Mouse (Mus musculus): ENCODE data around the gene Spata2l.
"Not testable (repeated sequence)": the region's sequence is repeated elsewhere in the genome, so short reads cannot be mapped to it uniquely, and the experiment has no call there.

The Spata2l gene

DNA sequence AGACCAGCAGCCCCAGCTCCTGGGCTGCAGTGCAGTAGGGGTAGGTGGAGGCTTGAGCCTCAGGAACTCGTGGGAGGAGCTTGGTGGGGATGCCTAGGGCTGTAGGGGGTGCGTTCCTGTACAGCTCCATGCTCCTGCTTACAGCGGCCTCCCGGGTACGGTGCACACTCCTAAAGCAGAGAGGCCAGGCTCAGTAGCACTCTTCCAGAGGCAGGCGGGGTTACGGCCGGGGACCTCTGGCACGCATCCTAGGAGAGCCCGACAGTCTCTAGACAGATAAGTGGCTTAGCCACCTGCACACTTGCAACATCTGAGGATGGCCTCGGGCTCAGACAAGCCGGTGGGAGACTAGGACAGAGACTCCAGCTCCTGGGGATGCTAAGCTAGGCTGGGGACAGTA lies 9.5 kb upstream of the Spata2l start:
- DNase-seq (ENCODE audit: low spot score), result no peak

DNA sequence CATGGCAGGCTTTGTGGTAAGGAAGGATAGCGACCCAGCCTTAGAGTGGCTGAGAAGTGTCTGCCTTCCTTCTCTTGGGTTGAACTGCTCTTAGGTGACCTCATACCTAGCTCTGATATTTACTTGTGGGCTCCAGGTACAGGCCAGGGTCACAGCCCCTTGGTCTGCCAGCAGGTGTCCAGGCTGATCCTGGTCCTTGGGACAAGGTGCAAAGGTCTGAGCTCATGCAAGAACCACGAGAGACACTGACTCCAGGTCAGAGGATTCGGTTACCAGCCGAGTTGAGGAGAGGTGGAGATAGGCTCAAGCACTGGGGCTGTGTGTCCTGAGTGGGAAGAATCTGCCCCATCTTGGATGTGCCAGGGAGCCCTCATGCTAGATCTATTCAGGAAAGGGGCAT lies 8.3 kb upstream of the Spata2l start:
- no peak for DNase-seq (ENCODE audit: low spot score)

DNA sequence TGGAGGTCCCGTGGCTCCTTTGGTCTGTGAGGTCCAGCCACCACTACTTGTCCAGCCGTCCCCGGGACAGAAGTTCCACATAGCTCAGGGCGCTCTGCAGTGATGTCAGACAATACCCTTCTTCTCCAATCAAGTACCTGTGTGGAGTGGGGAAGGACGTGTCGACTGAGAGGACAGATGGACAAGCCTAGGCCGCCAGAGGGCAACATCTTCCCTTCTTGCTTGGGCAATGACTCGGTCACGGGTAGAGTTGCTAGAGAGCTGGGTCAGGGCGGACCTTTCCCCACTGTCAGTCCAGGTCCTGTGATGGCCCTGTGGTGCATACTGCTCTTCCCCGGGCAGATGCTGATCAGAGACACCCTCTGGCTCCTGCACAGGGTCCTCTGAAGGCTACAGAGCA lies 7.0 kb upstream of the Spata2l start:
- no peak for DNase-seq (ENCODE audit: low spot score)

DNA sequence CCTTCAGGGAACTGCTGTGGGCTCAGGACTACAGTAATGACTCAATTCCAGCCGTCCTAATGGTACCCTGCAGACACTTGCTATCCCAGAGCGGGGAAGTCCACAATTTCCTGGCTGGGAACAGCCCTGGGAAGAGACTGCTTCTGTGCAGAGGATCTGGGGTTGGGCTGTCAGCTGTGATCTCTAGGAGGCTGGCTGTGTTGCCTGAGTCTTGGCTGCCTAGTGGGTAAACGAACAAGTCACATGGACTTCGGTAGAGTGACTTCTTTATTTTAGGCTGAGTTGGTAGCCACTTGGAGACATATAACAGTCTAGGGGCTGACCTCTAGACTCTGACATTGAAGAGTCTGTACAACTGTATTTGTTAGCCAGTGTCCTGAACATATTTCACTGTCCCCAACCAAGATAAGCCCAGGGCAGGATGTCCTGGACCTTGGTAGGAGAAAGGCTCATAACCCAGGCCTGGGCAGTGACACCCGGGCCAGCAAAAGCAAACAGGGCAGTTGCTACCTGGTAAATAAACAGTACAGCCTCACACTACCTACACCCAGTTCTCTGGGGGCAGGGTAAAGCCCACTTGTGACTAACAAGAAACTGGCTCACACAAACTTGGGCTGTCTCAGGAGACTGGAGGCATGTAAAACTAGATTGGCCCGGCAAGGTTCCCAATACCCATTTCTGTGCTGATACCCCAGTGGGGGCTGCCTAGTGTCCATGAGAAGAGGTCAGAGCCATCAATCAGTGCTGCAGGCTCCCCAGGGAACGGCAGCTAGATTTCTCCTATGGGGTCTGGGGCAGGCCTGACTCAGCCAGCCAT lies 6.3 kb upstream of the Spata2l start:
- DNase-seq (ENCODE audit: low spot score), result no peak

DNA sequence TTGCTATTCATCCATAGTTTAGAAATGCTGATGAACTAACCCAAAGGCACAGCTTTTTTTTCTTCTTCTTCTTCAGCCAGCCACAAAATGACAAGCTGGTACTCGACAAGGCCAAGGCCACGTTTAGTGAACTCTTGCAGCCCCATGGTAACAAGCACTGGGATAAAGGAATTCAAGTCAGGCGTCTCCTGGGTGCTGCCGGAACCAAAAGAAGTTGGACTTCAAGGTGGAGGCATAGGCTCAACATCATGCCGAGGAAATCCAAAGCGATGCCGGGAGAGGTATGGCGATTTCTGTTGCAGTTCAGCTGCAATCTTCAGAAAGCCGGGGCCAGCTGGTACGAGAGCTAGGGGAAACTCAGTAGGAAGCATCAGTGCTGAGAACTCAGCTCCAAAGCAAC lies 3.4 kb upstream of the Spata2l start:
- no peak for DNase-seq (ENCODE audit: low spot score)

DNA sequence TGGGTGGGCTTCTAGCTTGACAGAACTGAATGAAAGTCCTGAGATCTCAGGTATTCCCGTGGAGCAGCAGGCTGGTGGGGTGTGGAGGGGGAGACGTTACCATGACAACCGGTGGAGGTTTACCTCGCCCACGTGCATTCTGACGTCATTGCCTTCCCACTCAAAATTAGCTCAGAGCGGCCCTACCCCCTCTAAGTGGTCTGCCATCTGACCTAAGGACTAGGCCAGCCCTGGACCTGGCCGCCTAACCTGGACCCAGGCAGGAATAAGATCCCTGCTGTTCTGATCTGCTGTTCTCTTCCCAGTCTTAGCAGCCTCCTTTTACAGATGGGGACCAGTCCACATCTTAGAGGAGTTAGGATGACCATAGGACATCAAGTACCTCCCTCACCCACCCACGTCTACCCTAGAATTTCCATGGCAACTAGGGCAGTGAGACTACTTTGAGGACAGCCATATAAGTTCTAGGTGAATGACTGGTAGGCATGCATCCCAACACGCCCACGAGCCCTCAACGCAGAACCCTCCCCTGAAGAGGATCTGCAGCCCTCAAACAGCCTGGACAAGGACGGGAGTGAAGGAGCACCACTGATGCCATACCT lies 1.0 kb downstream of the Spata2l start:
- DNase-seq (ENCODE audit: low spot score), result no peak

DNA sequence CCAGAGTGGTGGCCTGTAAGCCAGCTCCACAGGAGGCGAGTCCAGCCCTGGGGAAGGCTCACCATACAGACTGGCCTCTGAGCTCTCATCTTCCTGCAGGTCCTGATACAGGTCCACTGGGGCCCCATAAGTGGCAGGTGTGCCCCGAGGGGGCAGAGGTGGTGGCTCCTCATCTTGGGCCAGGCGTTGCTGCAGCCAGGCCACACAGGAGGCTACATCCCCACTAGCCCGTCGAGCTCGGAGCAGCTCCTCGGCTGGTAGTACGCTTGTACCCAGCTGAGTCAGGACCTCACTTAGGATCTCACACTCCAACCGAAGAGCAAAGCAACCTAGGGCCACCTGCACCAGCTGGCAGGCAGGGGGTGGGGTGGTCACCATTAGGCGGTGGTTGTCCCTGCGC lies 2.3 kb downstream of the Spata2l start:
- DNase-seq (ENCODE audit: low spot score), result no peak

DNA sequence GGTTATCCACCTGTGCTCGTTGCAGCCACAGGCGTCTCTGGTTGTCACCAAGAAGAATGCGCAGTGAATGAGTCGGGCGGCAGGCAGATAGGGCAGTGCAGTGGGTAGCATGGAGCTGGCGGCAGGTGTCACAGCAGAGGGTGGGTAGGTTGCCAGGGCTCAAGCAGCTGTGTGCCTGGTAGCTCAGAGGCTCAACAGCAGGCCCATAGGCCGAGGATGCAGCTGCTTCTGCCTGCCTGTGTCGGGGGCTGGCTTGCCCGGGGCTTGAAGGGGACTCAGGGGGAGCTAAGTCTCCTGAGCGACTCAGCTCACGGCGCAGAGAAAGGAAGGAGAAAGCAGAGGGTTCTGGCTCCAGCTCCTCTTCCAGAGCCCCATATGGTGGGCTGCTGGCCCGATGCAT lies 2.7 kb downstream of the Spata2l start:
- DNase-seq (ENCODE audit: low spot score), result no peak

DNA sequence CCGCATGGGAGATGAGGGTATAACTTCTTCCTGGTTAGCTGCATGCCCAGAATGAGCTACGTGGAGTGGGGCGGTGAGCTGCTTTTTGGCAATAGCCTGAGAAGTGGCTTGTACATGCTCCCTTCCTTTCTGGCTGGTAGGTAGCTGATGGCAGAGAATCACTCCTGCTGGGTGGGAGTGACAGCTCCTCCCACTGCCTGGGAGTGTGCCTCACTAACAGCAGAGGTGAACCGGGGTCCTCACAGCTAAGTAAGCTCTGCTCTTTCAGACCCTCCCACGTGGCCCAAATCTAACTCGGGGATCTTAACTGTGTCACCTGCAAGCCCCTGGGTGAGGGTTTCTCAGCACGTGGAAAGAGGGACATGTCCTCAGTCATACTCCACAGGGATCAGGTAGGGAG lies 3.5 kb downstream of the Spata2l start:
- no peak for DNase-seq (ENCODE audit: low spot score)

DNA sequence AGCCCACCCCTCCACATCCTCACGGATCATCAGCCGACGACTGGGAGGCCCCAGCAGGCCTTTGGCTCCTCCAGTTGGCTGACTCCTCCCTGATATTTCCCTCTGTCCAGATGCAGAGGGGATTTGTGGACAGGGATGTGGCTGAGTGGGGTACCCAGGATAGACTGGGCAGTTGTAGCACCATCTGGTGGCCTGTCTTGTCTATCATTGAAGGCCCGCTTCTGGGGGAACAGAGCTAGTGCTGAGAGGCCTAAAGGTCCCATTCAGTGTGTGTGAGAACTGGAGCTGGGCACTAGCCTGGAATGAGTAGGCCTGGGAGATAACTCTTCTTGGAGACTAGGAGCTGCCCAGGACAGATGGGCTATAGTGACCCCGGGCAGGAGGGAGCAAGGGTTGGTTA lies 4.3 kb downstream of the Spata2l start:
- no peak for DNase-seq (ENCODE audit: low spot score)

DNA sequence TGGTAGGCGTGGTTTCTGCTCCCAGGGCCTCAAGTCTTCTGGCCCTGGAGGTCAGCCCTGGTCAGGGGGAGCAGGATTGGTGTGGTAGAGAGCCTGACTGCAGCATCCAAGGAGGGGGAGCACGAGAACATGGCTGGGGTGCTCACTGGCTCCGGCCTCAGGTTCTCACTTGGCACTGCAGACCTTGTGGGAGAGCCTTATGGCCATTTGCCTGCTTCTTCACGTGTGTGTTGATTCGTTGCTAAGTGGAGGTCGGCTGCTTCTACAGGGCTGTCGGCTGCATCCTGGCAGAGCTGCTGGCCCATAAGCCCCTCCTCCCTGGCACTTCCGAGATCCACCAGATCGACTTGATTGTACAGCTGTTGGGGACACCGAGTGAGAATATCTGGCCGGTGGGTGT lies 5.7 kb downstream of the Spata2l start:
- not testable (repeated sequence) for DNase-seq (ENCODE audit: low spot score)

DNA sequence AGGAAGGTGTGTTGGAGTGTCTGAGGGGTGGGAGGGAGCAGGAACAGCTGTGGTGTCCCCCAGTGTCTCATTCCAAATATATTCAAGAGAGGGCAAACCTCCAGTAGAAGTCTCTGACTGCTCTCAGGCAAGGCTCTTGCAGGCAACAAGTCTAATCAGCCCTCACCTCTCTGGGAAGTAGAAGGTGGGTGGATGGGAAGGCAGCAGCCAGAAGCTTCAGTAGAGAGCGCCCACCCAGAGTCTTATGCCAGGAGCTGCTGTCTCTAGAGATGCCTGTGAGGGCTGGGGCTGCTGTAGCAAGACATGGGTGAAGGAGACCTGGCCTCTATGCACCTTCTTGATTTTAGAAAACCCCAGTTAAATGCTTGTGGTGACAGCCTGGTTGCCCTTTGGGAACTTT lies 7.6 kb downstream of the Spata2l start:
- DNase-seq (ENCODE audit: low spot score), result no peak

DNA sequence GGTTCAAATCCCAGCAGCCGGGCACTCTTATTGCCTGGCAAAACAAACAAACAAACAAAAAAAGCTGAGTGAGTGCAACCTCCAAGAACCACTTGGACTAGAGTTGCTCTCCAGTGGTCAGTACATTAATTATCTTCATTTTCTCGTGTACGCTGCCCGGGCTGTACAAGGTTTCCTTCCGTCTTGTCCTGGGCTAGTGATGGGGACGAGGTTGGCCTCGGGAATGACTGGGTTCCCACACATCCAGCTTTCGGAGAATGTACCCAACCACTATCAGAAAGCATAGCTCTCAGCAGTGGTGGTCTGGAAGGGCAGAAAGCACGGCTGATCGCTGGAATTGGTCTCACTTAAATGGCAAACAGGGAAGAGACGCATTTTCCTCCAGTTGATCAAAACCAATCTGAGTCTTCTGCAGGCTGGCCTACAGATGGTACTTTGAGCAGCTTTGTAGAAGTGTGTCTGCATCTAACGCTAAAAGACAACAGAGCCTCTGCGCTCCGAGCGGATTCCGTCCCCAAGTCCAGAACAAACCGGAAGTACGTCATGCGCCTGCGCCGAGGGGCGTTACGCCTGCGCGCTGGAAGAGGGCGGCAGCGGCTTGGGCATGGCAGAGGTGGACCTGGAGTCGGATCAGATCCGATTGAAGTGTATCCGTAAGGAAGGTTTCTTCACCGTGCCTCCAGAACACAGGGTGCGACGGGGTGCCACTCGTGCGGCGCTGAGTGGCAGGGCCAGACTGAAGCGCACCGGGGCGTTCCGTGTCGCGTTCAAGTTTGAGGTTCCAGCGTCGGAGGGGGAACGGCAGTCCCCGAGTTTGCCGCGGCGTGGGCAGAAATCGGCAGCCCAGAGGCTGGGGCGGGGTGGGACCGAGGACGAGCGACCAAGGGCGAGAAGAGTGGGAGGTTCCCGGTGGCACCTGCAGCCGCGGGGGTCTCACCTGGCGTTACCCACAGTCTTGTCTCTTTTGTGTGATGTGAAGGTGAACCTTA lies 11.5 kb downstream of the Spata2l start, which contains the start of gene Cdk10:
TSS of gene Cdk10 (plus strand) at position 565 of the 989 bp plus-strand sequence.
- peak; percentile 92 for DNase-seq (ENCODE audit: low spot score)

DNA sequence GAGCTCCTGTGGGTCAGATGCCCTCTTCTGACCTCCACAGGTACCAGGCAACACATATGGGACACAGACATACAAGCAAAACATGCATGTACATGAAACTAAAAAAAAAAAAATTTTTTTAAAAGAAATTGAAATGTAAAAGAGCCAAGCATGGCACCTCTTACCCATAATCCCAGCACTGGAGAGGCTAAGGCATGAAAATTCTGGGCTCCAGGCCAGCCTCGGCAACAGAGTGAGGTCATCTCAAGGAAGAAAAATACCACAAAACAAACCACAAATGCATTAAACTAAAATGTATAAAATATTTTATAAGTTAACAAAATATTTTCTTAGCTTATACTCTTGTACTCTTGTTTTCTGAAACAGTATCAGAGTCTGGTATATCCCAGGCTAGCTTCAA lies 15.1 kb downstream of the Spata2l start:
- no peak for DNase-seq (ENCODE audit: low spot score)

DNA sequence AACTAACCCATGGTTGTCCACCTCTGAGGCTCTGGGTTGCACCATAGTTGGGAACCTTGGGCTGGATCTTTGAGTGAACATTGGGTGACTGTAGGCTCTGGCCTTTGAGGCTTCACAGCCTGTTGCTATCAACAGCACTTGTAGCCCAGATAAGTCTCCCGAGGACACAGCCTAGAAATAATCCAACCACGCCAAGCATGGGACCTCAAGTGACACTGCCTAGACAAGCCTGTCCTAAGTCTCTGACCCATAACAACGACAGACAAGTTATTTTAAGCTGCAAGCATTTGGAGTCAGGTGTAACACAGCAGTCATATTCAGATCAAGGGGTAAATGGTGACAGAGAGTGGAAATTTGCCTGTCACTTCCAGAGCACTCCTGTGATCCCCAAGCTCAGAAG lies 20.6 kb downstream of the Spata2l start:
- no peak for DNase-seq (ENCODE audit: low spot score)

DNA sequence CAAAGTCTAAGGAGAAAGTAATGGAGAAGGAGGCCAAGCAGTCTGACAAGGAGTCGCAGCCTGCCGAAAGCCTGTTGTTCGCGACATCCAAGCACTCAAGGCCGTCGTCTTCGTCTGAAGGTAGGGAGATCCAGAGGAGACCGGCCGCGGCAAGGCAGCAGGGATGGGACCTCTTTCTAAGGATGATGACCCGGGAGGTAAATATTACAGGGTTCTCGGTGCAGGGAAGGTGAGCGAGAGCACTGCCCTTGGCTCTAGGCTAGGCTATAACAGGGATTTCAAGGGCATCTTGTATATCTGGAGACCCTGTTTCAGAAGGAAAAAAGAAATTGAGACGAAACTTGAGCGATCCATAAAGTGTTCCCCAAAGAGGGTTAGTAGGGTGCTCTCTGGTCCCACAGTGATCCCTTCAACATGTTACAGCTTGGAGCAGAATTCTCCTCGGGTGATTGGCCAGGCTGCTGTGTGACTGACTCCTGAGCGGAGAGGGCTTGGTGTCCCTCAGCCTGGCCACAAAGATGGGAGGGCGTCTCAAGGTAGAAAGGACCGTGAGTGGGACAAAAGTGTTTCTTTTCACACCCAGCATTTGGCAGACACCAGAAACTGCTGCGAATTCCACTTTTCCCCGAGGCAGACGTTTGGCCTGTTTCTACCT lies 22.8 kb downstream of the Spata2l start:
- DNase-seq (ENCODE audit: low spot score), result no peak

DNA sequence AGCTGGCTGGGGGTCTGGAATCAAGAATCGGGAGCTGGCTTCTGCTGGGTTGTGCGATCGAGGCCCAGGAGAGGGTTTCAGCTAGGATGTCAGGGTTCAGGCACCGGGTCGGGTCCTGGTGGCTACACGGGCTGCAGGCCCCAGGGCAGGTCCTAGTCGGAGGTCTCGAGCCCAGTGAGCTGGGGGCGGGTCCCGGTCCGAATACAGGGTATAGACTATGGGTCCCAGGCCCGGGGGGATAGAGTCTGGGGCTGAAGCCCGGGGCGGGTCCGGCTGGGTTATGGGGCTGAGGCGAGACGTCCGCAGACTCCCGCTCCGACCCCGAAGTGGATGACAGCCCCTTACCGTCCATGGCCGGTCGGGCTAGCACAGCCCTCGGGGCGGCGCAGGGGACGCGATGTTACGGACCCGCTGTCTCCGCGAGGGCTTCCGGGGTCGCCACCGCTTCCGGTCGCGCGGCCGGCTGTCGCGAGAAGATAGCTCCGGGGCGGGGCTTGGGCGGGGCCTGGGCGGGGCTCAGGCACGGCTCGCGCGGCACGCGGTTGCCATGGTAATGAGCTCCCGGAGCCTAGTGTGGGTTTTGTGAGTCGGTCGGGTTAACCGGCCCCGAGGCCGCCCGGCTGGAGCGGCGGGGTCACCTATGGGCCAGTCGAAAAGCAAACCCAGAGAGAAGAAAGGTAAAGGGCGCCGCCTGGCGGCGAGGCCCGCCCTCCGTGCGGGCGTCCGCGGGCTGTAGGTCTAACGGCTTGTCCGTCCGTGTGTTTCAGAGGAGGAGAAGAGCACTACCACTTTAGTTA lies 23.5 kb downstream of the Spata2l start, which contains the start of the genes Chmp1a and Spata33:
TSS of gene Chmp1a (minus strand) at position 443 of the 797 bp plus-strand sequence.
TSS of gene Spata33 (plus strand) at position 512 of the 797 bp plus-strand sequence.
- DNase-seq (ENCODE audit: low spot score), result peak; percentile 93

DNA sequence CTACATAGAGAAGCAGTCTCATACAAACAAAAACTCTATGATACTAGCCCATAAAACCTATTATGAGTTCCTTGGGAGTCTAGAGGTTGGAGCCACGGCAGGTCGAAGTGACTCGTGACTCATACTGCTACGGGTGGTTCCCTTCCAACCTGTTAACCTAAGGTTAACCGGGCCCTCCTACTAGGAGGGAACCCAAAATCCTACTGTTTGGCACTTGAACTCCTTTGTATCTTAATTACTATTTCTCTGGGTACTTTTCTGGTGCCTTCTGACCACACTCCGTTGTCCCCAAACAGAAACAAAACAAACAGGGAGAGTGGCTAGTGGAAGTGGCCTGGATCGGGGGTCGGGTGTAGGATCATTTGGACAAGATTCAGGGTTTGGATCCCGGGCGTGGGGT lies 24.2 kb downstream of the Spata2l start:
- no peak for DNase-seq (ENCODE audit: low spot score)

DNA sequence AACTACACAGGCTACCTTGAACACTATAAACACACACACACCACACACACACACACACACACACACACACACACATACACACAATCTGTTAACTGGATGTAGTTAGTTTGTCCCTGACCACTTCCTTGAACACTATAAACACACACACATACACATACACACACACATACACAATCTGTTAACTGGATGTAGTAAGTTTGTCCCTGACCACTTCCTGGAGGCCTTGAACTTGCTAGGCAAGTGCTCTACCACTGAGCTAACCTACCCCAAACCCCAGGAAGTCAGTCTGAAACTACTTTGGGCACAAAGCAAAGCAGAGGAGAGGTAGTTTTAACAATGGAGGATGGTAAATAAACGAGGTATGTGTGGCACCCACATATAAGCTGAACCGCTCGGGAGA lies 32.5 kb downstream of the Spata2l start:
- no peak for DNase-seq (ENCODE audit: low spot score)

DNA sequence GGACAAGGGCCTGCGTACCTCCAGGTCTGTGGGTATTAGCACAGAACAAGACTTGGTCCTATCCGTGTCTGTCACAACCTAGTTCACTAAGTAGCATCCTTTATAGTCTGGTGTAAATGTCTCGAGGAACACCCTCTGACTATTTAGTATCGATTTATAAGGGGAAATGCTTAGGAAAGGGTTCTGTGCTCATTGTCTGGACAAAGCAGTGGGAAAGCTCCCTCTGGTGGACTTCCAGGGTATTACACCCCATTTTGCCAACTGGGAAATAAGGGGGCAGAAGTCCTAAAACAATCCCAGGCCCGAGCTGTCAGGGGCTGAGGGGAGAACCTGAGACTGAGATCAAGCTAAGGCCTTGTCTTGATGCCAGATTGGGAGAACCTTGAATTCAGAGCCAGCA lies 33.7 kb downstream of the Spata2l start:
- peak; percentile 46 for DNase-seq (ENCODE audit: low spot score)

DNA sequence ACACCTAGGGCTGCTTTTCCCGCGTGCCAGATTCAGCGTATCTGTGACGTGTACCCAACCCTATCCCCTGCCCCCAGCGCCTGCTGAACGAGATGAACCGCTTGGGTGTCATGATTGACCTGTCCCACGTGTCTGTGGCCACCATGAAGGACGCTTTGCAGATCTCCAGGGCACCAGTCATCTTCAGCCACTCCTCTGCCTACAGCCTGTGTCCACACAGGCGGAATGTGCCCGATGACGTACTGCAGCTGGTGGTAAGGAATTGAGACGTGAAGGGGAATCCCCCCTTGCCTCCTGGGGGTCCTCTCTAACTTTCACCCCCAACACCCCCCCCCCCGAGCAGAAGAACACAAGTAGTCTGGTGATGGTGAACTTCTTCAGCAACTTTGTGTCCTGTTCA lies 36.2 kb downstream of the Spata2l start:
- no peak for DNase-seq (ENCODE audit: low spot score)

Measured in ovary, postnatal 36 days (tissue).